In the genomic region with DNA sequence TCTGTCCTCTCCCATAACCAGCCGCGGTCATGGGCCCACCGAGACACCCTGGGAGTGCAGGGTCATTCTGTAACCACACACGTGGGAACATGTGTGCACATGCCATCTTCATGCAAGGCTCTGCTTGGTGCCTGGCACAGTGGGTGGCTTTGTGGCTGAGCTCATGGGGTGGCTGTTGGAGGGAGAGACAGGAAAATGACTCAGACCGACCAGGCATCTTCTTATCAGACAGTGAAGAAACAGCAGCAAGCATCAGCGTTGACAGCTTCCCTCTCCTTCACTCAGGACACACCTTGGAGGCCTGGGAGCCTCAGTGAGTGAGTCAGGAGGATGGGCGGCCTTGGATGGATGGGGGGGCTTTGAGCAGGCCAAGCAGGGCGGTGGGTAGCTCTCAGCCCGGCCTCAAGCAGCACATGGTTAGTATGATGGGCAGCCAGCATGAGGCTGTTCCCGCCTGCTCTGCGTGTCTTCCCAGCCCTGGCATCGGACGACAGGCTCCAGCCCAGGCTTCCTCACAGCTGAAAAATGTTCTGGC, we compare ENCODE assay signal across 11 mouse cellular contexts. TPM values are rescaled to one million over a fixed set of nuclear protein-coding genes. Genes with fewer than 3 reads are reported as not detected.
DNase-seq lines count a peak whose midpoint lies in the region; ATAC-seq and TF ChIP-seq lines count a peak whose summit lies in the region.
"Had no signal": no experiment of that assay in that cellular context is flagged by ENCODE, and none has a peak within 500 bp of the region (broad histone marks: within the 10 kb centered on the region; RNA-seq: fewer than 3 reads in every experiment).

No protein-coding gene starts in this region.

- intact Hi-C loops in heart, postnatal 14 days (cut with DNase I) = no loop called here

- no peaks in the 10 kb centered on the region for H3K27me3 ChIP-seq in kidney, embryonic 14.5 days (ENCODE audit: control insufficient read depth, insufficient read depth, low read length)
- no peaks in the 10 kb centered on the region for H3K27me3 ChIP-seq in midbrain, embryonic 15.5 days (replicated peaks)
- H3K27me3 ChIP-seq in midbrain, postnatal 0 days (ENCODE audit: insufficient read depth, low read length) = no peaks in the 10 kb centered on the region
- H3K27me3 ChIP-seq: embryonic facial prominence, embryonic 15.5 days had no signal

- no peaks in the 10 kb centered on the region for H3K9me3 ChIP-seq in kidney, embryonic 14.5 days (ENCODE audit: control insufficient read depth, low read length)
- no peaks in the 10 kb centered on the region for H3K9me3 ChIP-seq in midbrain, embryonic 15.5 days
- no peaks in the 10 kb centered on the region for H3K9me3 ChIP-seq in midbrain, postnatal 0 days (ENCODE audit: low read length)
- H3K9me3 ChIP-seq: embryonic facial prominence, embryonic 15.5 days; hindbrain, embryonic 10.5 days had no signal

- 77% methylated on average over 13 of the region's 13 CpGs for WGBS in kidney, embryonic 14.5 days
- 83% methylated on average over 13 of the region's 13 CpGs for WGBS in midbrain, embryonic 15.5 days
- WGBS in midbrain, postnatal 0 days = 89% methylated on average over 13 of the region's 13 CpGs

- no peaks in the 10 kb centered on the region for H3K4me1 ChIP-seq in kidney, embryonic 14.5 days (ENCODE audit: control insufficient read depth, insufficient read depth, low read length)
- H3K4me1 ChIP-seq in midbrain, embryonic 15.5 days = no peaks in the 10 kb centered on the region
- no peaks in the 10 kb centered on the region for H3K4me1 ChIP-seq in midbrain, postnatal 0 days (ENCODE audit: insufficient read depth, low read length)
- H3K4me1 ChIP-seq: embryonic facial prominence, embryonic 15.5 days had no signal

- DNase-seq in kidney, postnatal 10 days = peak; percentile 3
- DNase-seq in 3T3-L1 (ENCODE audit: low read depth, low spot score) = peak; percentile 75
- DNase-seq in adrenal gland, adult 2 months = peak; percentile 18
- peak; percentile 3 to 16 for DNase-seq in heart, postnatal 14 days
- no peak for DNase-seq in midbrain, postnatal 0 days (ENCODE audit: low spot score)
- DNase-seq: liver, postnatal 0 days had no signal

- H3K9ac ChIP-seq in kidney, embryonic 14.5 days (ENCODE audit: low read depth, low read length) = no peak overlapping the region
- H3K9ac ChIP-seq in midbrain, embryonic 15.5 days = no peak overlapping the region
- no peak overlapping the region for H3K9ac ChIP-seq in midbrain, postnatal 0 days (replicated peaks; ENCODE audit: low read length, poor library complexity, severe bottlenecking)
- H3K9ac ChIP-seq: embryonic facial prominence, embryonic 15.5 days; liver, postnatal 0 days had no signal

- no peak overlapping the region for H3K27ac ChIP-seq in kidney, embryonic 14.5 days (ENCODE audit: low read depth, low read length)
- no peak overlapping the region for H3K27ac ChIP-seq in midbrain, embryonic 15.5 days
- no peak overlapping the region for H3K27ac ChIP-seq in midbrain, postnatal 0 days (ENCODE audit: low read depth, low read length)
- H3K27ac ChIP-seq: embryonic facial prominence, embryonic 15.5 days; hindbrain, embryonic 10.5 days had no signal

- H3K4me3 ChIP-seq in kidney, embryonic 14.5 days (ENCODE audit: low read length) = no peak overlapping the region
- no peak overlapping the region for H3K4me3 ChIP-seq in midbrain, embryonic 15.5 days
- H3K4me3 ChIP-seq in midbrain, postnatal 0 days (ENCODE audit: low read depth, low read length) = no peak overlapping the region
- H3K4me3 ChIP-seq: embryonic facial prominence, embryonic 15.5 days; hindbrain, embryonic 10.5 days had no signal

- ATAC-seq in kidney, embryonic 14.5 days (ENCODE audit: low FRiP score, low TSS enrichment) = no peak
- no peak for ATAC-seq in midbrain, embryonic 15.5 days (replicated peaks)
- ATAC-seq in monocyte, adult 5-6 weeks (replicated peaks; ENCODE audit: insufficient number of reproducible peaks, low FRiP score, low TSS enrichment, poor library complexity, severe bottlenecking) = no peak
- no peak for ATAC-seq in midbrain, postnatal 0 days (ENCODE audit: low FRiP score)
- ATAC-seq: liver, postnatal 0 days had no signal

- no peak for TF ChIP-seq CTCF in midbrain, postnatal 0 days (IDR thresholded peaks at IDR 0.05)

- H3K36me3 ChIP-seq in kidney, embryonic 14.5 days (ENCODE audit: control insufficient read depth, insufficient read depth, low read length) = no peaks in the 10 kb centered on the region
- no peaks in the 10 kb centered on the region for H3K36me3 ChIP-seq in midbrain, embryonic 15.5 days (replicated peaks)
- no peaks in the 10 kb centered on the region for H3K36me3 ChIP-seq in midbrain, postnatal 0 days (ENCODE audit: insufficient read depth, low read length)
- H3K36me3 ChIP-seq: embryonic facial prominence, embryonic 15.5 days; hindbrain, embryonic 10.5 days had no signal

- H3K4me2 ChIP-seq in kidney, embryonic 14.5 days (replicated peaks; ENCODE audit: low read depth, low read length) = no peak overlapping the region
- no peak overlapping the region for H3K4me2 ChIP-seq in midbrain, embryonic 15.5 days
- no peak overlapping the region for H3K4me2 ChIP-seq in midbrain, postnatal 0 days (ENCODE audit: low read depth, low read length, poor library complexity, severe bottlenecking)
- H3K4me2 ChIP-seq: embryonic facial prominence, embryonic 15.5 days had no signal

RNA-seq across cellular contexts. Expression of gene Ptgis, which starts 32.9 kb away (rescaled TPM):
- polyA plus RNA-seq in kidney, embryonic 14.5 days (2014; fragmentation: Nextera tagmentation; extraction: Ambion mirVana) = 15.5 and 18.0 TPM in 2 replicates
- 10 to 100 TPM; 17.3 to 37.2 TPM for total RNA-seq in adrenal gland, adult 2 months (2021)
- 65.3 and 74.3 TPM in 2 replicates for polyA plus RNA-seq in adrenal gland, adult 2 months (2012; rRNA removed)
- 10 to 100 TPM; 24.5 to 25.5 TPM for total RNA-seq in heart, postnatal 14 days (2021)
- 4.3 and 4.8 TPM in 2 replicates for polyA plus RNA-seq in midbrain, embryonic 15.5 days (2015; fragmentation: Nextera tagmentation; extraction: Ambion mirVana)
- total RNA-seq in monocyte, adult 5-6 weeks (2017) = not detected in 3 replicates
- 4.3 and 6.1 TPM in 2 replicates for total RNA-seq in midbrain, postnatal 0 days (2014; rRNA removed)
- polyA plus RNA-seq in midbrain, postnatal 0 days (2015; fragmentation: Nextera tagmentation; extraction: Ambion mirVana) = 3.9 and 4.7 TPM in 2 replicates
